Mouse (Mus musculus): ENCODE data around the gene Lhfp. TPM values are rescaled to one million over a fixed set of nuclear protein-coding genes. Genes with fewer than 3 reads are reported as not detected.
"Not testable (repeated sequence)": the region's sequence is repeated elsewhere in the genome, so short reads cannot be mapped to it uniquely, and the experiment has no call there.

Lhfp gene
- polyA plus RNA-seq, 1 experiment from 2014 or later = 43.5 TPM

DNA sequence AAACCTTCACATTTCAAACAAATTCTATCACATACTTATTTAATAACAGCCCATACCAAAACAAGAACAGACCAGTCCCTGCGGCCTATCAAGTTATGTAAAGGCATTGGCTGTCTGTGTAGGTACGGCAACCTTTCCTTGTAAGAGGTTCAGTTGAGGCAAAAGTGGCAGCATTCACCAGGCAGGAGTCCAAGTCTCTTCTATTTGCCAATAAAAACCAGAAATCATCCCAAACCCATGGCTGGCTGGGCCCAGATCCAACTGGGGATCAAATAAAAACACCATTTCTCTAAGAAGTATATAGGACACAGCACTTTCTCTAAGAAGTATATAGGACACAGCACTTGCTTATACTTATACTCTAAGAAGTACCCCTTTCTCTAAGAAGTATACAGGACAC lies 171.3 kb downstream of the Lhfp start:
- DNase-seq (ENCODE audit: low spot score) = no peak
- WGBS = 97% methylated on average over 2 of the region's 2 CpGs
- Histone ChIP-seq H3K9me3 (replicated peaks) (no peaks in the 10 kb centered on the region), H3K4me3 (no peak overlapping the region), H3K36me3 (no peaks in the 10 kb centered on the region), H3K4me1 (peaks cover 68% of the 10 kb centered on the region), H3K27ac (replicated peaks) (no peak overlapping the region), H3K27me3 (ENCODE audit: low read depth, poor library complexity, severe bottlenecking) (0 out of 2 replicates have a peak, but pooled peaks cover 5% of the 10 kb centered on the region)

DNA sequence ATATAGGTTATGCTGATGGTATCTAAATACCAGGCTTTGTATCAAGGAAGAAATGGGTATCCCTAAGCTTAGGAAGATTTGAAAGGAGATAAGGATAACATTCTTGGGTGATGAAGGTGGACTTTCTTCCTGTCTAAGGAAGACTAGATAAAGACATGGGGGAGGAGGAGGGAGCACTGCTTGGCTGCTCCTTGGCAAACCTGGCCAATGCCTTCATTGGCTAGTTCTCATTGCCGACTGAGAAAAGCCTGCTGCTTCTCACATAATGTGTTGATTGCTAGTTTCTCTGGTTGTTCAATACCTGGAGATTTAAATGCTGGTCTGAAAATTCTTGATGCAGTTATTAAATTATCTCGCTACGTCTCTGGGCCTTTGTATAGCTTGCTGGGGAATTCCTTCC lies 172.0 kb downstream of the Lhfp start:
- H3K27ac ChIP-seq (replicated peaks) = peak overlapping the region; percentile 70
- peaks cover 60% of the 10 kb centered on the region for H3K4me1 ChIP-seq

DNA sequence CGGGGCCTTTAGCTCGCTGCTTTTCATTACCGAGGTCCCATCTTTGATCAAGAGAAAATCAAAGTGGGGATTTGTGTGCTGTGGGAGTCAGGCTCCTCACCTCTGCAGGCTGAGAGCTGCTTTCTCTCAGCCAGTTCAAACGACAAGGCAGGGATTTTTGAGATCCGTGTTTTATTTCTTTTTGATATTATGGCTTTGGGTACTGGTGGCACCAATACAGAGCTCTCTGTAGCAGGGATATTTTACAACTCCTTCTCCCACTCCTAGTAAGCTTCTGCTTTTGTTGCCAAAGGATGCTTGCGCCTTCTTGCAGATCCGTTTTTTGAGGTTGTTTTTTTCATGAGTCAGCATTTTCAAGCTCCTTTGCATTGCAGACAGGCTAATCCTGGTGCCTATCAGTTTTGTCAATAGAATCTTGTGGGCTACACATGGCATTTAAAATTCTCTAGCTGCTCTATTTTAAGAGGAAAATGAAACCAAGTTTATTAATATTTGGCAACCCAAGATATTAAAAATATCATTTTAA lies 172.5 kb downstream of the Lhfp start:
- Histone ChIP-seq H3K36me3 (no peaks in the 10 kb centered on the region), H3K4me3 (no peak overlapping the region), H3K27ac (replicated peaks) (peak overlapping the region; percentile 70), H3K4me1 (peaks cover 56% of the 10 kb centered on the region), H3K9me3 (replicated peaks) (no peaks in the 10 kb centered on the region), H3K27me3 (ENCODE audit: low read depth, poor library complexity, severe bottlenecking) (0 out of 2 replicates have a peak, but pooled peaks cover 5% of the 10 kb centered on the region)
- 62% methylated on average over 7 of the region's 7 CpGs for WGBS
- no peak for DNase-seq (ENCODE audit: low spot score)

More for the DNA sequence above, 172.0 kb downstream of the Lhfp start:
- WGBS = 89% methylated on average over 3 of the region's 3 CpGs
- H3K27me3 ChIP-seq (ENCODE audit: low read depth, poor library complexity, severe bottlenecking) = 0 out of 2 replicates have a peak, but pooled peaks cover 5% of the 10 kb centered on the region
- H3K36me3 ChIP-seq = no peaks in the 10 kb centered on the region
- no peak for DNase-seq (ENCODE audit: low spot score)
- H3K4me3 ChIP-seq = no peak overlapping the region
- no peaks in the 10 kb centered on the region for H3K9me3 ChIP-seq (replicated peaks)

DNA sequence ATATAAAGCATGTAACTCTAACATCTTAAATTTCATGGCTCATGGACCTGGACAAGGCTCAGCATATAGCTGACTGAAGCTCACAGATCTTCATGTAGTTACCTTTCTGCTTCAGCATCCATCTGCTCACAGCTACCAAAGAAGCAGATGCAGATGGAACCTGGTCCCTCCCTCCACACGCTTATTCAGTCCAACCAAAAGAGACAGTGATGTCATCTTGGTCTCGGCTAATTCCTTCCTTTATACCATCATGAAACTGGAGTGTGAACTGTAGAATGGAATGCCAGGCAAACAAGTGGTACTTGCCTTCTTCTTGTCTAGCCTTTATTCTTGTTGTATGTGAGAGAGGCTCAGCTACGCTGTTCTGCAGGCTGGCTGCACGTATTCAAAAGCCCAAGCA lies 173.1 kb downstream of the Lhfp start:
- peaks cover 50% of the 10 kb centered on the region for H3K4me1 ChIP-seq
- no peak for DNase-seq (ENCODE audit: low spot score)
- WGBS = 68% methylated on average over 4 of the region's 4 CpGs
- H3K36me3 ChIP-seq = no peaks in the 10 kb centered on the region
- no peak overlapping the region for H3K4me3 ChIP-seq
- 0 out of 2 replicates have a peak overlapping the region, but pooled peaks have one; percentile 24 for H3K27ac ChIP-seq (replicated peaks)
- H3K9me3 ChIP-seq (replicated peaks) = no peaks in the 10 kb centered on the region
- 0 out of 2 replicates have a peak, but pooled peaks cover 5% of the 10 kb centered on the region for H3K27me3 ChIP-seq (ENCODE audit: low read depth, poor library complexity, severe bottlenecking)

DNA sequence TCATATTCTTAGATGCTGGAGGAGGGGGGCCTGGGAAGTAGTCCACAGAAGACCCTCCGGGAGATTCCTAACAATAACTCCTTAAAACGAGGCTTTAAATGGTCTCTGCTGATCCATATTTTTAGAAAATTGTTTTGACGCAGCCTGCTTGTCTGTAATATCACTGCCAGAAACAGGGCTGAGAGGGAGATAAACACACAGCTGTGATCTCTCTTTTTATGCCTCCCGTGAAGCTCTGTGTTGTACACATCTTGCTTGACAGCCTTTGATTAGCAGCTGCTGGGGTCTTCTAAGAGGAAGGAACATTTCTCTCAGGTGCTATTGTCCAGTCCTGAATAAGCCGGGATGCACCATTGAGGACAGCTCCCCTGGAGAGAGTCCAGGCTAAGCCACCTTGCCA lies 176.4 kb downstream of the Lhfp start:
- H3K4me3 ChIP-seq = no peak overlapping the region
- no peak overlapping the region for H3K27ac ChIP-seq (replicated peaks)
- no peak for DNase-seq (ENCODE audit: low spot score)
- WGBS = 82% methylated on average over 5 of the region's 5 CpGs
- H3K36me3 ChIP-seq = no peaks in the 10 kb centered on the region
- H3K4me1 ChIP-seq = peaks cover 25% of the 10 kb centered on the region
- H3K27me3 ChIP-seq (ENCODE audit: low read depth, poor library complexity, severe bottlenecking) = no peaks in the 10 kb centered on the region
- no peaks in the 10 kb centered on the region for H3K9me3 ChIP-seq (replicated peaks)

DNA sequence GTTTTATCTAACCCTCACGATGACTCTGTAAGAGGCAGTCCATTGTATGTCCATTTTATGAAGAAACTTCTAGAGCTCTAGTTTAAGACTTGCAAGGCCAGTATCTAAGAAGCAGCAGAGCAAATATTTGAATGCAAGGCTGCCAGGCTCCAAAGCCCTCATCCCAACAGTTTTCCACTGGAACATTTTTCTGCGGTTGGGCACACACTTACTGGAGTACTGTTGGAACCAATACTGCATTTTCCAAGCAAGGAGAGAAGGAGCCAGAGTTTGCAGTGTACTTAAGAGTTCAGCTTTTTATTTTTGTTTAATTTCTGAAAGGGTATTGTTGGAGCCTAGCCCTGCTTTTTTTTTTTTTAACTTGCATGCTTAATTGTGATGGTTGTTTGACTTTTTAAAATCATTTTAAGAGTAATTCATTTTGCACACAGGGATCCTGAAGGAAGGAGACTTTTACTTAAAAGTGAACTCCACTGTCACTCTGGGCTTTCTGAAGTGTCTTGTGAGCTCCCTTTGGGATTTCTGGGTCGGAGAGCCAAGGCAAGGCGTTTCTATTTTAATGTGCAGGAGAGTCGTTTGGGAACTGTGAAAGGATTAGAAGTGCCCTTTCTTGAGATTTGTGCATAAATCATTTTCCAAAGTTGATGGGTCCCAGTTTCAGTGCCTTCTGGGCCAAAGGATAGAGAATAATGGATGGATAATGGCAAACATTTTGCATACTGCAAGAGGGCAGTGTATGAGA lies 180.4 kb downstream of the Lhfp start:
- no peak for DNase-seq (ENCODE audit: low spot score)
- Histone ChIP-seq H3K36me3 (no peaks in the 10 kb centered on the region), H3K9me3 (replicated peaks) (no peaks in the 10 kb centered on the region), H3K27ac (replicated peaks) (no peak overlapping the region), H3K27me3 (ENCODE audit: low read depth, poor library complexity, severe bottlenecking) (no peaks in the 10 kb centered on the region), H3K4me1 (peaks cover 5% of the 10 kb centered on the region; the same call in 1 of the 2 replicates), H3K4me3 (no peak overlapping the region)
- WGBS = 79% methylated on average over 5 of the region's 5 CpGs

DNA sequence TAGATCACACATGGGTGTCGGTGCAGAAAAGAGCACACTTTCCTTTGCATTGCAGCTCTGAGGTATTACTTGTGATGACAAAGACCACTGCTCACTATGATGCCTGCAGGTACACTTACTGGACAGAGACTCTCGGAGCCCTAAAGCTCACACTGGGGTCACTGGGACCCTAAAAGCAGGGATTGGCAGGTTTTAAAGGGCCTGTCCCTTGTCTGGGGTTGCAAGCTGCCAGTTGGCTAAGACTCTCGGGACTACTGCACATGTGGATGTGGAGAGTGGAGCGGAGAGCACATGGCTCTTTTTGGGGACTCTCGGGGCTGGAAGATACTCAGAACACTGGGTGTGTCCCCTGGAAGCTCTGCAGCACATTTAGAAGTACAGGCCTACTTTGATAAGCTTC lies 182.8 kb downstream of the Lhfp start:
- Histone ChIP-seq H3K4me3 (no peak overlapping the region), H3K27me3 (ENCODE audit: low read depth, poor library complexity, severe bottlenecking) (no peaks in the 10 kb centered on the region), H3K4me1 (peaks cover 5% of the 10 kb centered on the region; the same call in 1 of the 2 replicates), H3K36me3 (no peaks in the 10 kb centered on the region), H3K9me3 (replicated peaks) (no peaks in the 10 kb centered on the region), H3K27ac (replicated peaks) (no peak overlapping the region)
- 90% methylated on average over 5 of the region's 5 CpGs for WGBS
- no peak for DNase-seq (ENCODE audit: low spot score)

DNA sequence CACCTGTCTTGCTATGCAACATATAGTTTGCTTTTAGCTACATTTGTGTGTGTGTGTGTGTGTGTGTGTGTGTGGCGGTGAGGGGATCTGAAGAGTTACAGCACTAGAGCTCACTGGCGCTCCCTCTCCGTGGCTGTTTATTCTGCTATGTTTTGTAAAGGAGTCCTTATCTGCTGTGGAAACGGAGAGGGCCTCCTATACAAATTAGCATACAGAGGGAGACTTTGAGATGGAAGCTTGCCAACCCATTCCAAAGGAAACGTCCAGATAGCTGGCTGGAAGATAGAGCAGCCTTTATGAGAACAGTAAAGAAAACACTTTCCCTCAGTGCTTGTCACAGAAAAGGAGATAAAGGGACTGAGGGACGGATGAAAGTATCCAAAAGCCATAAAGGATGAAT lies 184.4 kb downstream of the Lhfp start:
- 73% methylated on average over 6 of the region's 6 CpGs for WGBS
- no peak for DNase-seq (ENCODE audit: low spot score)
- H3K27ac ChIP-seq (replicated peaks) = no peak overlapping the region

DNA sequence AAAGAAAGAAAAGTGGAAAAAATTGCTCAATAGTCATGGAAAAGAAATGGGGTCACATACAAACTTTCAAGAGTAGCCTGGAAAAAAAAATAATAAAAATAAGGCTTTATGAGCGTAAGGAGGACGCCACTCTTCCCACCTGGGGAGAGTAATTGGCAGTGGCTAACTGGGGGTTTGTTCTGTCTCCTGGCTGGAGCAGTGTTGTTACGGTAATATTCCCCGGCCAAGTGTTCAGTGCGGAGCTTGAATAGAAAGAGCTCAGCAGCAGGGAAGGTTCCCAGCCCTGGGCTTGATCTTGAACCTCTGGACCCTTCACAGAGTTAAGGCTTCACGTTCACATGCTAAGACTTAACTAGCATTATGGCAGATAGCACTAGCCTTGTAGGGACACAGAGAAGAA lies 184.9 kb downstream of the Lhfp start:
- Histone ChIP-seq H3K27me3 (ENCODE audit: low read depth, poor library complexity, severe bottlenecking) (no peaks in the 10 kb centered on the region), H3K4me3 (no peak overlapping the region), H3K36me3 (no peaks in the 10 kb centered on the region), H3K27ac (replicated peaks) (no peak overlapping the region), H3K9me3 (replicated peaks) (no peaks in the 10 kb centered on the region), H3K4me1 (peaks cover 9% of the 10 kb centered on the region; the same call in 1 of the 2 replicates)
- 92% methylated on average over 6 of the region's 6 CpGs for WGBS
- no peak for DNase-seq (ENCODE audit: low spot score)

More for the DNA sequence above, 184.4 kb downstream of the Lhfp start:
- no peak overlapping the region for H3K4me3 ChIP-seq
- no peaks in the 10 kb centered on the region for H3K36me3 ChIP-seq
- no peaks in the 10 kb centered on the region for H3K27me3 ChIP-seq (ENCODE audit: low read depth, poor library complexity, severe bottlenecking)
- H3K4me1 ChIP-seq = peaks cover 11% of the 10 kb centered on the region; the same call in 1 of the 2 replicates
- H3K9me3 ChIP-seq (replicated peaks) = no peaks in the 10 kb centered on the region

DNA sequence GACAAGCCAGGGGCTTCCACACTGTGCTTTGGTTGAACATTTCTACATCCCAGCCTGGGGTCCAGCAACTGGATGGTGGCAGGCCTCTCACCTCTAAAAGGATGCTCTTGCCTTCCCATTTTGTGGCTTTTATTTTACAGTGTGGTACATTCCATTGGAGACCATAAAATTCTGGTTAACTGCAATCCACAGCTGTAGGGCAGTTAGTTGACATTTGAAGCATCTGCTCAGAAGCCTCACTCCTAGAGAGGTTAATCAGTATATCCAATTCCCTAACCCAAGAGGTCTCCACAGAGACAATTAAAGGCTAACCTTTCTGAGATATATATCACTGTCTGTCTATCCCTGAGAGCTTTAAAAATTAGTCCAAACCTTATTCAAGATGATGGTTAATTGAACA lies 186.5 kb downstream of the Lhfp start:
- peaks cover 10% of the 10 kb centered on the region; the same call in 1 of the 2 replicates for H3K4me1 ChIP-seq
- no peaks in the 10 kb centered on the region for H3K9me3 ChIP-seq (replicated peaks)
- no peaks in the 10 kb centered on the region for H3K36me3 ChIP-seq
- H3K4me3 ChIP-seq = no peak overlapping the region
- no peak overlapping the region for H3K27ac ChIP-seq (replicated peaks)
- no peaks in the 10 kb centered on the region for H3K27me3 ChIP-seq (ENCODE audit: low read depth, poor library complexity, severe bottlenecking)
- DNase-seq (ENCODE audit: low spot score) = no peak

DNA sequence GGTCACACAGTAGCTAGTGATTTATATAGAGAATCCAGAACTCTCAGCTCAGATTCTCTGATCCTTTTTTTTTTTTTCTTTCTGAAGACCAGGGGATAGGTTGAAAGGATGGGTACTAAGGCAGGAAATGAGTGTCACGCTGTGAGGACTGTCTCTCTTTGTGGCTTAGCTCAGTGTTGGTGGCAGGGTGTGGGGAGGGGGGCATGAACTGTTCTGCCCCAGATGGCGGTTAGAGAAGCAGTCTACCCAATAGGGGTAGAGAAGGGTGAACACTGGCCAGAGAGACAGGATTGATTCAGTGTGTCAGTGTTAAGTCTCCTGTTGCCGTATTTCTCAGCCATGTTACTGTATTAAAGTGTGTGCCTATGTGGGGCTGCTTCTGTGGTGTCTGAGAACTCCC lies 189.2 kb downstream of the Lhfp start:
- Histone ChIP-seq H3K9me3 (replicated peaks) (no peaks in the 10 kb centered on the region), H3K27me3 (ENCODE audit: low read depth, poor library complexity, severe bottlenecking) (no peaks in the 10 kb centered on the region), H3K4me3 (no peak overlapping the region), H3K27ac (replicated peaks) (no peak overlapping the region), H3K36me3 (no peaks in the 10 kb centered on the region), H3K4me1 (peaks cover 10% of the 10 kb centered on the region; the same call in 1 of the 2 replicates)
- 53% methylated on average over 3 of the region's 3 CpGs for WGBS
- no peak for DNase-seq (ENCODE audit: low spot score)

DNA sequence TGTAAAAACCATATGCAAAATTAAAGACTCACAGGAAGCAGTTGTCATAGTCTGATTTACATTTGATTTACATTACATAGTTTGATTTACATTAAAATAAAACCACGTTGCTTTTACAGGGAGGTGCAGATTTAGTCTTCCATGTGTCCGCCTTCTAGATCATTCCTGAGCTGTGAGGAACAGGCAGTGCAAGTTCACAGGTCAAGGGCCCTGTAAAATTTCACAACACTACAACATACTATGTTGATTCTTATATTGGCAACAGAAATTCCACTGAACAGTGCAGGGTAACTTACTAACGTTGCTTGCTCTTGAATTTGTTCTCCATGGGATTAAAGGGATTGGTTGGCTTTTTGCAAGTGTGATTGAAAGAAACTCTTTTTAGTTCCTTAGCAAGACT lies 189.8 kb downstream of the Lhfp start:
- Histone ChIP-seq H3K9me3 (replicated peaks) (no peaks in the 10 kb centered on the region), H3K36me3 (no peaks in the 10 kb centered on the region), H3K27ac (replicated peaks) (no peak overlapping the region), H3K4me3 (no peak overlapping the region), H3K4me1 (peaks cover 10% of the 10 kb centered on the region; the same call in 1 of the 2 replicates), H3K27me3 (ENCODE audit: low read depth, poor library complexity, severe bottlenecking) (no peaks in the 10 kb centered on the region)
- DNase-seq (ENCODE audit: low spot score) = no peak
- 66% methylated on average over 3 of the region's 3 CpGs for WGBS

DNA sequence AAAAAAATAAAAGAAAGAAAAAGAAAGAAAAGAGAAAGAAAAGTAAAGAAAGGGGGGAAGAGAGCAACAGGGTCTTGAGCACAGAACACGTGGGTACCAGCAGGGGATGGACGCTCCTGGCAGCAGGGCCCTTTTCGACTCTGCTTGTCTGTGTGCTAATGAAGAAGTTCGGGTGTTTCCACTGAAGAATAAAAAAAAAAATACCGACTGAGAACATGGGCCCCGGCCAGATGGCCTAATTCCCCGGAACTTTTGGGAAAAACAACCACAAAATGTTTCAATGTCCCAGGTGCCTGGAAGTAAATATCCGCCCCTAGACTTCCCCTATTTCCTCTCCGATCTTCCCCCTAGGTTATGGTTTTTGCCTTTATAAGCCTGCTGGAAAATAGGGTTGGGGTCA lies 191.1 kb downstream of the Lhfp start:
- not testable (repeated sequence) for DNase-seq (ENCODE audit: low spot score); H3K36me3 ChIP-seq; H3K9me3 ChIP-seq (replicated peaks); H3K27me3 ChIP-seq (ENCODE audit: low read depth, poor library complexity, severe bottlenecking); H3K27ac ChIP-seq (replicated peaks); H3K4me1 ChIP-seq; H3K4me3 ChIP-seq
- WGBS = 92% methylated on average over 9 of the region's 9 CpGs
